Mouse (Mus musculus) erythroblast, embryonic 14.5 days (primary cell): ENCODE measurements around the gene Coro1a.

Experiments used
- GATA1 ChIP-seq: IDR thresholded peaks from 2 replicates; pipeline ENCODE4 v1.6.1; 2012; ENCODE audit warnings: low read length, inconsistent platforms, mixed read lengths
- TAL1 ChIP-seq: IDR thresholded peaks from 3 replicates; pipeline ENCODE4 v1.6.1; 2012; ENCODE audit warnings: low read length, inconsistent platforms, mixed read lengths

- TF ChIP-seq TAL1 (no peak), GATA1 (no peak)
Observed at GRCm38 (mm10) chr7:126695210-126695611, 12.4 kb downstream of the Coro1a start, which contains the start of gene Bola2.
